Mouse (Mus musculus): Measurements from ENCODE around the gene Nr4a1.
A peak's percentile ranks its signal among the peaks of the same experiment; 100 is the strongest.

DNA sequence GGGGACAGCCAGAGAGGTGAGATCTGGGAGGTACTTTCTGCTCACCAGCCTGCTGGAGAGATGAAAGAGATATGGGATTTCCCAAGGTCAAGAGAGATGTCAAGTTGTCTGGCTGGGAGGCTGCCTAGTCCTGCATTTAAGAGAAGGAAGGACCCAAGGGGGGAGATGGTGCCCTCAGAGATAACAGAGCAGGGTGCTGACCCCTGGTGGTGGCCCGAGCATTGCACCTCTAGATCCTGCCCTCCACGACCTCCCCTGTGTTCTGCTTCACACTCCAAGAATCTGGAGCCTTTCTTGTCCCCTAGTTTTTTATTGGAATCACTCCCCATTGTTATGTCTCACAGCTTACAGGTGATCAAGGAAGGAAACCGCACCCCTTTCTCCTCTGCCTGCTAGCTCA, 17.2 kb upstream of the Nr4a1 start:
- no peak for TF ChIP-seq POLR2A (IDR thresholded peaks at IDR 0.05; ENCODE audit: insufficient read depth, low read depth, low read length)
- peak; percentile 72; the same call in 1 of the 2 replicates for TF ChIP-seq CTCF (IDR thresholded peaks at IDR 0.05; ENCODE audit: insufficient read depth, low read depth, low read length)

Measured in olfactory bulb, adult 2 months (tissue).